Comparison of ENCODE assay signal across 23 mouse cellular contexts in the genomic region with DNA sequence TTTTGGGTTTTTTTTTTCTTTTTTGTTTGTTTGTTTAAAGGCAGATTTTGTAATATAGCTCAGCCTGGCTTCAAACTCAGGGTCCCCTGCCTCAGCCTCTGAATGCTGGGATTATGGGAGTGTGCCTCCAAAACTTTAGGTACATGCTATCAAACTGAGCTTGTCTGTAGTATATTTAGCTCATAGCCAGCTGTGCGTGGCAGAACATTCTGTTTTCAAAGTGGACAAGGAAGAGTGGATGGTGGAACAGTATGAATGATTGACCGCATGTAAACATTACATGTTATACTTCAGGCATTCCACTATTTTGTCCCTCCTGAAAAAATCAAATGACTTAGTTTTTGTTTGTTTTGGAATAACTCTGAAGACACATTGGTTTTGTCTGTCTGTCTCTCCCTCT. TPM values are rescaled to one million over a fixed set of nuclear protein-coding genes. Genes with fewer than 3 reads are reported as not detected.
DNase-seq lines count a peak whose midpoint lies in the region; ATAC-seq and TF ChIP-seq lines count a peak whose summit lies in the region.
"Had no signal": no experiment of that assay in that cellular context is flagged by ENCODE, and none has a peak within 500 bp of the region (broad histone marks: within the 10 kb centered on the region; RNA-seq: fewer than 3 reads in every experiment).

No protein-coding gene starts in this region.

- intact Hi-C loops in gastrocnemius, adult 2 months (cut with DNase I) = loop anchor here (5.0 kb wide), 1 partner anchor 40 kb away; a partner anchor contains a TSS

- 73% methylated on average over 2 of the region's 2 CpGs for WGBS in heart, embryonic 11.5 days (ENCODE audit: insufficient replicate concordance)
- 29% methylated on average over 2 of the region's 2 CpGs for WGBS in heart, postnatal 0 days

- no peaks in the 10 kb centered on the region for H3K36me3 ChIP-seq in heart, embryonic 11.5 days (ENCODE audit: control insufficient read depth, insufficient read depth, low read length)
- H3K36me3 ChIP-seq in heart, postnatal 0 days (replicated peaks; ENCODE audit: control insufficient read depth, insufficient read depth, low read length) = 0 out of 2 replicates have a peak, but pooled peaks cover 14% of the 10 kb centered on the region

- no peak overlapping the region for H3K9ac ChIP-seq in heart, embryonic 11.5 days (ENCODE audit: low read depth, low read length)
- H3K9ac ChIP-seq in heart, postnatal 0 days (replicated peaks; ENCODE audit: low read depth, low read length) = no peak overlapping the region
- H3K9ac ChIP-seq: embryonic facial prominence, embryonic 13.5 days; forebrain, embryonic 12.5 days; hindbrain, embryonic 14.5 days; intestine, embryonic 15.5 days; kidney, embryonic 15.5 days had no signal

- no peak for ATAC-seq in heart, embryonic 11.5 days (replicated peaks; ENCODE audit: insufficient number of reproducible peaks, low FRiP score, low TSS enrichment)
- peak; percentile 75; the same call in 1 of the 2 replicates for ATAC-seq in heart, postnatal 0 days (ENCODE audit: insufficient read depth, low read depth)
- ATAC-seq: activated CD4-positive, CD25-positive, alpha-beta regulatory T cell, adult 4 months; forebrain, embryonic 16.5 days; intestine, embryonic 15.5 days; Patski had no signal

- no peak overlapping the region for H3K4me3 ChIP-seq in gastrocnemius, adult 2 months
- no peak overlapping the region for H3K4me3 ChIP-seq in heart, embryonic 11.5 days (ENCODE audit: low read depth, low read length)
- H3K4me3 ChIP-seq in heart, postnatal 0 days (ENCODE audit: low read depth, low read length) = no peak overlapping the region
- no peak overlapping the region for H3K4me3 ChIP-seq in brown adipose tissue, adult 24 weeks (ENCODE audit: insufficient read depth, low read depth, low read length)
- H3K4me3 ChIP-seq: embryonic facial prominence, embryonic 13.5 days; forebrain, embryonic 12.5 days; hindbrain, embryonic 10.5 days; intestine, embryonic 15.5 days; kidney, embryonic 15.5 days had no signal

- H3K4me2 ChIP-seq in heart, embryonic 11.5 days = no peak overlapping the region
- H3K4me2 ChIP-seq in heart, postnatal 0 days (ENCODE audit: low read depth, low read length) = peak overlapping the region; percentile 25; the same call in 1 of the 2 replicates
- H3K4me2 ChIP-seq: embryonic facial prominence, embryonic 13.5 days; forebrain, embryonic 12.5 days; hindbrain, embryonic 14.5 days; intestine, embryonic 15.5 days; kidney, embryonic 15.5 days had no signal

- no peaks in the 10 kb centered on the region for H3K27me3 ChIP-seq in heart, embryonic 11.5 days (ENCODE audit: control insufficient read depth, insufficient read depth, low read length)
- no peaks in the 10 kb centered on the region for H3K27me3 ChIP-seq in heart, postnatal 0 days (ENCODE audit: control insufficient read depth, insufficient read depth, low read length)
- H3K27me3 ChIP-seq: CH12.LX; embryonic facial prominence, embryonic 13.5 days; forebrain, embryonic 12.5 days; intestine, embryonic 15.5 days; kidney, embryonic 15.5 days; Patski had no signal

- DNase-seq in gastrocnemius, adult 2 months = no peak
- no peak for DNase-seq in gastrocnemius, postnatal 10 days
- DNase-seq in heart, adult 8-10 months (ENCODE audit: low spot score) = peak; percentile 17
- DNase-seq in heart, postnatal 0 days (ENCODE audit: low spot score) = peak; percentile 66
- DNase-seq in heart, postnatal 4 days = no peak
- DNase-seq: adrenal gland, postnatal 14 days; cerebellum, adult 18-20 months; cerebellum, adult 9-11 months; cerebellum, postnatal 36 days; gastrocnemius, postnatal 14 days; kidney, adult 2 months had no signal

- no peaks in the 10 kb centered on the region for H3K4me1 ChIP-seq in heart, embryonic 11.5 days (ENCODE audit: control insufficient read depth, insufficient read depth, low read length)
- H3K4me1 ChIP-seq in heart, postnatal 0 days (ENCODE audit: control insufficient read depth, insufficient read depth) = peaks cover 16% of the 10 kb centered on the region
- H3K4me1 ChIP-seq in brown adipose tissue, adult 24 weeks (ENCODE audit: control insufficient read depth, insufficient read depth, insufficient read length, low read length) = no peaks in the 10 kb centered on the region
- H3K4me1 ChIP-seq: embryonic facial prominence, embryonic 13.5 days; forebrain, embryonic 12.5 days; hindbrain, embryonic 10.5 days; intestine, embryonic 15.5 days; kidney, embryonic 15.5 days had no signal

- TF ChIP-seq EP300 in heart, postnatal 0 days (IDR thresholded peaks at IDR 0.05; ENCODE audit: low read depth) = no peak

- TF ChIP-seq CTCF in gastrocnemius, adult 2 months (IDR thresholded peaks at IDR 0.05) = no peak
- no peak for TF ChIP-seq CTCF in heart, postnatal 0 days (IDR thresholded peaks at IDR 0.05; ENCODE audit: low read depth)

- H3K9me3 ChIP-seq in heart, embryonic 11.5 days (replicated peaks; ENCODE audit: control insufficient read depth, low read length) = no peaks in the 10 kb centered on the region
- no peaks in the 10 kb centered on the region for H3K9me3 ChIP-seq in heart, postnatal 0 days (replicated peaks; ENCODE audit: control insufficient read depth, low read length)
- H3K9me3 ChIP-seq: embryonic facial prominence, embryonic 13.5 days; forebrain, embryonic 12.5 days; hindbrain, embryonic 10.5 days; intestine, embryonic 15.5 days; kidney, embryonic 15.5 days had no signal

- H3K27ac ChIP-seq in gastrocnemius, adult 2 months = peak overlapping the region; percentile 49
- no peak overlapping the region for H3K27ac ChIP-seq in heart, embryonic 11.5 days (ENCODE audit: low read depth, low read length)
- H3K27ac ChIP-seq in heart, postnatal 0 days (ENCODE audit: low read depth) = peak overlapping the region; percentile 86
- peak overlapping the region; percentile 1; the same call in 1 of the 2 replicates for H3K27ac ChIP-seq in brown adipose tissue, adult 24 weeks (replicated peaks; ENCODE audit: low read depth, low read length)
- H3K27ac ChIP-seq: embryonic facial prominence, embryonic 13.5 days; forebrain, embryonic 12.5 days; hindbrain, embryonic 10.5 days; hindbrain, embryonic 14.5 days; intestine, embryonic 15.5 days; kidney, embryonic 15.5 days had no signal

RNA-seq across cellular contexts. Expression of a gene that starts 41.8 kb away (rescaled TPM):
- 10 to 100 TPM; 65.5 to 79.9 TPM for total RNA-seq in gastrocnemius, adult 2 months (2021)
- total RNA-seq in gastrocnemius, postnatal 10 days (2021) = 10 to 100 TPM; 62.8 to 67.6 TPM
- 100 to 1,000 TPM; 142 to 154 (median 149) TPM for total RNA-seq in heart, adult 8-10 months (2022)
- 147 and 150 TPM in 2 replicates for polyA plus RNA-seq in heart, embryonic 11.5 days (2014; fragmentation: Nextera tagmentation; extraction: Ambion mirVana)
- total RNA-seq in heart, postnatal 0 days (2014; rRNA removed; ENCODE audit: low replicate concordance) = 79.5 and 98.6 TPM in 2 replicates
- polyA plus RNA-seq in heart, postnatal 0 days (2015; fragmentation: Nextera tagmentation; extraction: Ambion mirVana) = 152 and 155 TPM in 2 replicates
- total RNA-seq in heart, postnatal 4 days (2021) = 100 to 1,000 TPM; 102 to 114 TPM
- polyA plus RNA-seq in brown adipose tissue, adult 24 weeks (2012; ENCODE audit: insufficient read depth, insufficient read length, missing spikeins) = 137 and 144 TPM in 2 replicates

RNA-seq across cellular contexts. Expression of a gene that starts 42.4 kb away (rescaled TPM):
- 10 to 100 TPM; 34.2 to 35.6 TPM for total RNA-seq in gastrocnemius, adult 2 months (2021)
- 10 to 100 TPM; 28.8 to 35.3 TPM for total RNA-seq in gastrocnemius, postnatal 10 days (2021)
- total RNA-seq in heart, adult 8-10 months (2022) = 10 to 100 TPM; 40.2 to 43.4 (median 42.0) TPM
- polyA plus RNA-seq in heart, embryonic 11.5 days (2014; fragmentation: Nextera tagmentation; extraction: Ambion mirVana) = 14.1 and 18.0 TPM in 2 replicates
- 17.1 and 17.6 TPM in 2 replicates for total RNA-seq in heart, postnatal 0 days (2014; rRNA removed; ENCODE audit: low replicate concordance)
- polyA plus RNA-seq in heart, postnatal 0 days (2015; fragmentation: Nextera tagmentation; extraction: Ambion mirVana) = 9.7 and 10.1 TPM in 2 replicates
- 10 to 100 TPM; 42.0 to 46.8 TPM for total RNA-seq in heart, postnatal 4 days (2021)
- 10.6 and 14.2 TPM in 2 replicates for polyA plus RNA-seq in brown adipose tissue, adult 24 weeks (2012; ENCODE audit: insufficient read depth, insufficient read length, missing spikeins)

Comparison
In these comparisons a context has a peak if more than half of its experiments do, and no peak if none do; other contexts are left out.
1. DNase-seq: peak in heart, adult 8-10 months (single experiment) and heart, postnatal 0 days (single experiment); none in gastrocnemius, adult 2 months (single experiment), gastrocnemius, postnatal 10 days (single experiment) and heart, postnatal 4 days (single experiment).